Mouse (Mus musculus): Measurements from ENCODE around the gene Myo3b.

- TF ChIP-seq CTCF (IDR thresholded peaks at IDR 0.05) (no peak), POLR2A (IDR thresholded peaks at IDR 0.05; ENCODE audit: insufficient read depth, low read depth, low read length) (no peak)
These were observed 310.0 kb downstream of the Myo3b start for GRCm38 (mm10) chr2:70348793-70349553.

Measured in heart, adult 2 months (tissue).